Mouse (Mus musculus) kidney, adult 2 months (tissue): ENCODE measurements at regions not wholly inside any gene's neighbourhood (a gene's known extent, or its start where the extent isn't known, plus 50 kb on each side); places are given as distances from the start of the nearest gene placed in this dataset.

Experiments
- DNase-seq: peaks from one replicate; pipeline ENCODE4 v3.0.0; 2021
- H3K27ac ChIP-seq: fragments of 200-500 bp; 2 replicates; pipeline ENCODE4 v1.5.1; 2012; ENCODE audit warnings: low read depth, low read length, control low read depth, inconsistent platforms; ENCODE audit not compliant: insufficient read depth
- H3K27me3 ChIP-seq: fragments of 200-500 bp; replicated peaks from 2 replicates; pipeline ENCODE4 v1.6.1; 2012; ENCODE audit warnings: mild to moderate bottlenecking, moderate library complexity, low read length, inconsistent platforms; ENCODE audit not compliant: control insufficient read depth, insufficient read depth
- H3K36me3 ChIP-seq: fragments of 200-500 bp; 2 replicates; pipeline ENCODE4 v1.6.1; 2012; ENCODE audit warnings: mild to moderate bottlenecking, moderate library complexity, low read length, inconsistent platforms; ENCODE audit not compliant: control insufficient read depth, insufficient read depth
- H3K4me1 ChIP-seq: fragments of 200-500 bp; 2 replicates; pipeline ENCODE4 v1.6.1; 2011; ENCODE audit warnings: low read length; ENCODE audit not compliant: control insufficient read depth, insufficient read depth
- H3K4me3 ChIP-seq: fragments of 200-500 bp; 2 replicates; pipeline ENCODE4 v1.5.1; 2011; ENCODE audit warnings: mild to moderate bottlenecking, low read depth, low read length, control low read depth; ENCODE audit not compliant: insufficient read depth
- CTCF ChIP-seq: fragments of 200-500 bp; conservative IDR thresholded peaks from 2 replicates; pipeline ENCODE4 v1.5.1; 2011; ENCODE audit warnings: low read depth, mild to moderate bottlenecking, control low read depth, low read length, moderate library complexity, mixed read lengths; ENCODE audit not compliant: insufficient read depth, insufficient read length
- POLR2A ChIP-seq: fragments of 200-500 bp; IDR thresholded peaks from one replicate; pipeline ENCODE4 v1.6.1; 2011; ENCODE audit warnings: low read depth, low read length, control low read depth
- WGBS: fragments of 180-500 bp; shearing (Covaris S2); methylation state at CpG from one replicate; pipeline ENCODE4 v1.1.7; 2018; 5-methylcytosine and 5-hydroxymethylcytosine counted together

GRCm38 (mm10) chr3:149426023-149426759 is 435.8 kb upstream of the Adgrl2 start:
- 79% methylated on average over 18 of the region's 18 CpGs for WGBS
- peak; percentile 4 for DNase-seq
- TF ChIP-seq CTCF (no peak), POLR2A (no peak)

DNA sequence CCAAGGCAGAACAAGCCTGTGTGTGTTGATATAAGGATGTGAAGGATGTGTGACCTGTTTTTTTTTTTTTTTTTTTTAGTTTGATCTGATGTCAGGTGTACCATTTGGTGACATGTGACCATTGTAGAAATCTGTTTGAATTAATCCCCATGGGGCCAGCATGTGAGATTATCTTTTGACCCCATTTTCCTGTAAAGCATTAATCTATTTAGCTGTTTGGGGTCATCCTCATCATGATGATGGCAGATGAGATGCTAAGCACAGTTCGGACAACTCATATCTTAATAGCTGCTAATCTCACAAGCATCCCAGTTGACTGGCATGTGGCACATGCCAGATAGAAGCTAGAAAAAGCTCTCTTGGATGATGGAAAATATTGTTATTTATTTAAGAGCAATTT is 434.0 kb upstream of the Adgrl2 start:
- no peaks in the 10 kb centered on the region for H3K4me1 ChIP-seq
- H3K36me3 ChIP-seq: no peaks in the 10 kb centered on the region
- DNase-seq: no peak
- H3K27me3 ChIP-seq: no peaks in the 10 kb centered on the region; the same call in 1 of the 2 replicates
- TF ChIP-seq CTCF: no peak
- TF ChIP-seq POLR2A: no peak
- 91% methylated on average over 1 of the region's 1 CpGs for WGBS
- H3K27ac ChIP-seq: no peak overlapping the region
- H3K4me3 ChIP-seq: no peak overlapping the region

More at GRCm38 (mm10) chr3:149426023-149426759, 435.8 kb upstream of the Adgrl2 start:
- Histone ChIP-seq H3K27ac (no peak overlapping the region), H3K27me3 (no peaks in the 10 kb centered on the region; the same call in 1 of the 2 replicates), H3K36me3 (no peaks in the 10 kb centered on the region), H3K4me1 (no peaks in the 10 kb centered on the region), H3K4me3 (no peak overlapping the region)

- 65% methylated on average over 9 of the region's 9 CpGs for WGBS
- TF ChIP-seq CTCF: no peak
- no peak for TF ChIP-seq POLR2A
Observed at GRCm38 (mm10) chr3:149423491-149423890, 433.1 kb upstream of the Adgrl2 start.

DNA sequence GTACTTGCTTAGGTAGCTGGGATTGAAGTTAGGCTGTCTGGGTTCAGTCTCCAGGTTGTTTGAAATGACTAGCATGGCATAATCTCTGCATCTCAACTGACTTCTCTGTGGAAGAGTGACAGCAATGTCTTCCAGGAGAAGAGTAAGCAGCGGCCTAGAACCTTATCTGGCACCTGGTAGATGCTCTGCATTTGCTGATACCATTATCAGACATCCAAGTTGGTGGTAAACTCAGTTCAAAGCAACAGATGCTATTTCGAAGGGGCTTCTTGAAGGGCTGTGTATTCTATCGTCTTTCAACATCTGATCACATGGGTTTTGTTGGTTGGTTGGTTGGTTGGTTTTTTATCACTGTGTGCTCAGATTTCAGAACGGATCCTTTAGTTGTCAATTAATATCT is 424.7 kb upstream of the Adgrl2 start:
- no peaks in the 10 kb centered on the region for H3K27me3 ChIP-seq
- 90% methylated on average over 4 of the region's 4 CpGs for WGBS
- TF ChIP-seq POLR2A: no peak
- no peak for TF ChIP-seq CTCF
- H3K4me3 ChIP-seq: no peak overlapping the region
- DNase-seq: no peak
- H3K36me3 ChIP-seq: no peaks in the 10 kb centered on the region
- H3K4me1 ChIP-seq: no peaks in the 10 kb centered on the region
- no peak overlapping the region for H3K27ac ChIP-seq

More at GRCm38 (mm10) chr3:149423491-149423890, 433.1 kb upstream of the Adgrl2 start:
- Histone ChIP-seq H3K27me3 (no peaks in the 10 kb centered on the region; the same call in 1 of the 2 replicates), H3K4me1 (no peaks in the 10 kb centered on the region), H3K4me3 (no peak overlapping the region), H3K27ac (no peak overlapping the region), H3K36me3 (no peaks in the 10 kb centered on the region)
- no peak for DNase-seq

- 71% methylated on average over 4 of the region's 4 CpGs for WGBS
- Histone ChIP-seq H3K27ac (no peak overlapping the region), H3K4me1 (no peaks in the 10 kb centered on the region), H3K4me3 (no peak overlapping the region), H3K27me3 (no peaks in the 10 kb centered on the region), H3K36me3 (no peaks in the 10 kb centered on the region)
- TF ChIP-seq POLR2A: no peak
- no peak for TF ChIP-seq CTCF
- no peak for DNase-seq
Observed at GRCm38 (mm10) chr3:149413114-149413513, 422.8 kb upstream of the Adgrl2 start.

DNA sequence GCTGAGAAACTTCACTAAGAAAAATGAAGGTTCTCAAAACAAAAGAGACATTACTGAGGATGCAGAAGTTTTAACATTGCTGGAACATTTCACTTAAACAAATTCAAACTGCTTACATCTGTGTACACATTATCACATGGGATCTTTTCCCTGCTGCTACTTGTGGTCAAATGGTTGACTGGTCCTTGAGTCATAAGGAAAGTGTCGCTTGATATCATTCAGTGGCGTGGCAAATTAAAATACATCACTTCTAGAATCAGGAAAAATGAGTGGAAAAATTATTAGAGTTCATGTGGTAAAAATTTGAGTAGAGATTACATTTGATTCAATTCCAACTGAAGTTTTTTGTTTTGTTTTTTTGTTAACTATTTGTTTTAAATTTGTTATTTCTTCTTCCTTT is 420.2 kb upstream of the Adgrl2 start:
- Histone ChIP-seq H3K27me3 (no peaks in the 10 kb centered on the region), H3K27ac (no peak overlapping the region), H3K4me1 (no peaks in the 10 kb centered on the region), H3K4me3 (no peak overlapping the region), H3K36me3 (no peaks in the 10 kb centered on the region)
- 95% methylated on average over 2 of the region's 2 CpGs for WGBS
- DNase-seq: no peak
- TF ChIP-seq CTCF: no peak
- no peak for TF ChIP-seq POLR2A

GRCm38 (mm10) chr3:149408858-149409257 is 418.5 kb upstream of the Adgrl2 start:
- no peak overlapping the region for H3K27ac ChIP-seq
- H3K4me3 ChIP-seq: no peak overlapping the region
- H3K36me3 ChIP-seq: no peaks in the 10 kb centered on the region
- WGBS: 86% methylated on average over 3 of the region's 3 CpGs
- H3K4me1 ChIP-seq: no peaks in the 10 kb centered on the region
- H3K27me3 ChIP-seq: no peaks in the 10 kb centered on the region
- no peak for DNase-seq
- no peak for TF ChIP-seq CTCF
- TF ChIP-seq POLR2A: no peak
